Mouse (Mus musculus) forebrain, embryonic 12.5 days (tissue): ENCODE measurements around the gene Med23. TPM values are rescaled to one million over a fixed set of nuclear protein-coding genes. Genes with fewer than 3 reads are reported as not detected.

ENCODE experiments used
- ATAC-seq: fragments of 200-750 bp; cut with Nextera tagmentation; 2 replicates; pipeline ENCODE4 v1.8.0; 2017; ENCODE audit warnings: moderate TSS enrichment; ENCODE audit not compliant: low FRiP score
- H3K27ac ChIP-seq: fragments of 300-500 bp; sonication (generic); 2 replicates; pipeline ENCODE4 v1.5.1; 2016; ENCODE audit warnings: mild to moderate bottlenecking
- H3K27me3 ChIP-seq: fragments of 300-500 bp; sonication (generic); 2 replicates; pipeline ENCODE4 v1.6.1; 2016; ENCODE audit warnings: mild to moderate bottlenecking
- H3K36me3 ChIP-seq: fragments of 300-500 bp; sonication (generic); replicated peaks from 2 replicates; pipeline ENCODE4 v1.6.1; 2016; ENCODE audit warnings: mild to moderate bottlenecking
- H3K4me1 ChIP-seq: fragments of 300-500 bp; sonication (generic); 2 replicates; pipeline ENCODE4 v1.6.1; 2016
- H3K4me2 ChIP-seq: fragments of 300-500 bp; sonication (generic); 2 replicates; pipeline ENCODE4 v1.6.1; 2016; ENCODE audit warnings: mild to moderate bottlenecking, moderate library complexity
- H3K4me3 ChIP-seq: fragments of 300-500 bp; sonication (generic); replicated peaks from 2 replicates; pipeline ENCODE4 v1.5.1; 2016; ENCODE audit warnings: mild to moderate bottlenecking
- H3K9ac ChIP-seq: fragments of 300-500 bp; sonication (generic); 2 replicates; pipeline ENCODE4 v1.6.1; 2016; ENCODE audit warnings: mild to moderate bottlenecking
- H3K9me3 ChIP-seq: fragments of 300-500 bp; sonication (generic); 2 replicates; pipeline ENCODE4 v1.6.1; 2016
- WGBS: fragments of 180-500 bp; shearing (Covaris S2); methylation state at CpG from one replicate; pipeline ENCODE4 v1.1.7; 2016; 5-methylcytosine and 5-hydroxymethylcytosine counted together
- polyA plus RNA-seq: library from polyadenylated mRNA; unstranded; fragments of >200 nt; fragmentation: Nextera tagmentation; extraction: Ambion mirVana; gene quantifications from 2 replicates; pipeline ENCODE4 v1.2.1, GENCODE M21; 2016

Med23 gene
- polyA plus RNA-seq, 1 experiment from 2014 or later, result 36.8 TPM

DNA sequence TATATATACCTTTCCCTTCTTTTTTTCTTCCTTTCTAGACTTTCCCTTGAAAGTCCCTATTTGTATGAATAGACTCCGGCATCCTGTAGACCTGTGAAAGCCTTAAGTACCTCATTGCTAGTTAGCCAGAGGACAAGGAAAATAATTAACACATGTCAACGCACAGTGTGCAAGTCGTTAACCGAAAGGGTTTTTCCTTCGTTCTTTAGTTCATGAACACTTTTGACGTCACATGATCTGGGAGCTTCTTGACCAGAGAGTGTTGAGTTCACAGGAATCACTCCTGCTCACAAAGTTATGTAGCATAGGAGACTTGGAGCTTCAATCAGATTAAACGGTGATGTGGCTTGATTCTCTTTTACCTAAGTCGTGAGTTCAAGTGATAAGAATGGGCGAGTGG, 37.5 kb upstream of the Med23 start:
- Histone ChIP-seq H3K9ac (no peak overlapping the region), H3K36me3 (no peaks in the 10 kb centered on the region), H3K4me1 (peaks cover 23% of the 10 kb centered on the region), H3K9me3 (no peaks in the 10 kb centered on the region), H3K4me3 (no peak overlapping the region), H3K4me2 (no peak overlapping the region), H3K27me3 (no peaks in the 10 kb centered on the region), H3K27ac (no peak overlapping the region)
- ATAC-seq, result no peak
- 79% methylated on average over 9 of the region's 9 CpGs for WGBS

DNA sequence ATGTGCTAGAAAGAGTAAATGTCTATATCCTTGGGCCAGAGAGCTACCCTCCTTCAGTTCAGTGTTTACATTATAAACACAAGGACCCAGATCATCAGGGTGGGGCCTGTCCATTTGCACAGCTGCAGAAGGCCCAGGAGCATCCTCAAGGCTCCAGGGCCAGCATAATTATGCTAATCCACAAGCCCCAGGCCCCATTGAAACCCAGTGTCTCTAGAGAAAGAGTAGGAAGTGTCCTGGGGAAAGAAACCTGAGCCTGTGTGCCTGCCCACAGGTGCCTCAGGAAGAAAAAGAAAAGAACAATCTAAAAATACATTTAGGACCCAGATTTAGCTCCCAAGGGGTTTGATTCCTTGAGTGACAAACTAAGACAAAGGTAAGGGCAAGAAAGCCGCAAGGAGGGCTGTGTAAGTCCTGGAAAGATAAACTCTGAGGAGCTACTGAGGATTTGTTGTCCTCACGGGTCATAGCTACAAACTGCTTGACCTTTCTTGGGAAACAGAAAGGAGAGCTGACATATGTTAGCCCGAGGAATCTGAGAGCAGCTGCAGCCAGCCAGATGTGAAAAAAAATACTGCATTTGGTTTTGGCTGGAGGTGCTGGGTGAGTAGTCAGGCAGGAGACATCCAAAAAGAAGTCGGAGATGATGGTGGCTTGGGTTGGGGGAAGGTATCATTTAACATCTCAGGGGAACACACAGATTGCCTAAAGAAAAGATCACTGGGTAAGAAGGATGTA, 35.0 kb upstream of the Med23 start:
- Histone ChIP-seq H3K4me1 (peaks cover 23% of the 10 kb centered on the region), H3K36me3 (no peaks in the 10 kb centered on the region), H3K4me2 (peak overlapping the region; percentile 49), H3K4me3 (no peak overlapping the region), H3K9ac (no peak overlapping the region), H3K9me3 (no peaks in the 10 kb centered on the region), H3K27ac (no peak overlapping the region), H3K27me3 (no peaks in the 10 kb centered on the region)
- 1% methylated on average over 4 of the region's 4 CpGs for WGBS
- no peak for ATAC-seq

DNA sequence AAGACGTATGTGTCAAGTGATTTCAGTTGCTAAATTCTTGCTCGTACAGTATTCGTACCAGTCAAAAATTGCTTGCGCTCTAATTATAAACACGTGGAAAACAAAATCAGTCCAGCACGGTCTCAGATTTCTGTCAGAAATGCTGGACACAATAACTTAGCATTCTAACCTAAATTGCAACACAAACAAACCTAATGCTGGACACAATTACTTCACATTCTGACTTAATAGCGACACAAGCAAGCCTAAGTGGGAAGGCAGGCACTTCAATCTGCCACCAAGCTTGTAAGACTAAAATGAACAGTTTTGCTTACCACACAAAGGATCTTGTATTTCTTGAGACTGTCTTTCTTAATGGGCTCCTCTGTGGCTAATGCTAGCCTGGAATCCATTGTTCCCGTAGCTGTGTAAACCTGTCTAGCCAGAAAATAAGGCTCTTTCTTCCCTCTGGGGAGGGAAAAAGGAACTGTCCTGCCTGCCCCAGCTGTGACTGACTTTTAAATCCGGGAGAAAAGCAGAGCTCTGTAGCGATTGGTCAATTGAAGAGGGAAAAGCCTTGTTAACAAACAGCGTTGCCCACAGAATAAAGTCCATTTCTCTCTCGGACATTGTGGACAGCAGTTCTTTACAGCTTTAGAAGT, 34.0 kb upstream of the Med23 start:
- H3K4me2 ChIP-seq, result peak overlapping the region; percentile 49
- ATAC-seq, result peak; percentile 87
- H3K27me3 ChIP-seq, result no peaks in the 10 kb centered on the region
- H3K4me3 ChIP-seq, result peak overlapping the region; percentile 21
- H3K36me3 ChIP-seq, result no peaks in the 10 kb centered on the region
- H3K4me1 ChIP-seq, result peaks cover 23% of the 10 kb centered on the region
- 0 out of 2 replicates have a peak overlapping the region, but pooled peaks have one; percentile 17 for H3K9ac ChIP-seq
- WGBS, result 7% methylated on average over 12 of the region's 12 CpGs
- H3K9me3 ChIP-seq, result no peaks in the 10 kb centered on the region
- 0 out of 2 replicates have a peak overlapping the region, but pooled peaks have one; percentile 19 for H3K27ac ChIP-seq

DNA sequence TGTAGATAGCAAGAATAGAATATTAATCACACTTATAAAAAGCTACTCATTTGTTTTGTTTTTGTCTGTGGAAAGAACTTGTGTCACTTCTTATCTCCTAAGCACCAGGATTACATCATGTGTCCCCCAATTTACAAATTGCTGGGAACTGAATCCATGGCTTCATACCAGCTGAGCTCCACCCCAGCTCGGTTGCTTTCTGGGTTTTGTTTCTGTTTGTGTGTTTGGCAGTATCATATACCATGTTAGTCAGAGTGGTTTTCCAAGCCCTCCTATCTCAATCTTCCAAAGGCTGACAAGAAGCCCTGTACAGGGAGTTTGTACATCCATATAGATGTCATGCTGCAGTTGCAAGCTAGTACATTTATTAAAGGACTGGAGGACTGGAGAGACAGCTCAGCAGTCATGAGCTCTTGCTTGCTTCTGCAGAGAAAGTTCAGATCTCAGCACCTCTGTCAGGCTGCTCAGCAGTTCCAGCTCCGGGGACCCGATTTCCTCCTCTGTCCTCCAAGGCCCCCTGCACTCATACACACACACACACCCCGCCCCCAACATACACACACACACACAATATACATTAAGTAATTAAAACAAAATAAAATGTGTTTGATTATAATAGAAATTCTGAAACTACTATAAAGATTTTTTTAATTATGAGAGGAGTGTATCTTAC, 33.3 kb upstream of the Med23 start:
- peak overlapping the region; percentile 49 for H3K4me2 ChIP-seq

DNA sequence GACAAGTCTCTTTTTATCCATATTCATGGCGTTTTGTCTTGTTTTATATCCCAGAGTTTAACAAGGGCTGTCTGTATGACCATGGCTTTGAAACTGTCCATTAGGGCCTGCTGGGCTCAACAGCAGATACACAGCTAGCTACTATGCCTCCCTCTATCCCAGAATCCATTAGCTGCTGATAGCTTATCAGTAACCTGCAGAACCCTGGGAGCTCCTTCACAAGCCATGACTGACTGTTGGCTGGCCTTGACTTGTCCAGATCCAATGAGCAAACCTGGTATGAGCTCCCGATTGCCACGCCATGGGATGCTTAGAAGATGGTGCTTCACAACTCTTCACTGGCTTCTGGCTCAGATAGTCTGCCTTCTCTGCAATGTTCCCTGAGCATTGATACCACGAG, 29.0 kb upstream of the Med23 start:
- Histone ChIP-seq H3K4me2 (no peak overlapping the region), H3K27me3 (no peaks in the 10 kb centered on the region), H3K4me3 (no peak overlapping the region), H3K36me3 (no peaks in the 10 kb centered on the region), H3K4me1 (peaks cover 10% of the 10 kb centered on the region), H3K9me3 (no peaks in the 10 kb centered on the region), H3K9ac (no peak overlapping the region), H3K27ac (no peak overlapping the region)
- ATAC-seq, result no peak
- 95% methylated on average over 4 of the region's 4 CpGs for WGBS

More for the DNA sequence above, 33.3 kb upstream of the Med23 start:
- H3K4me1 ChIP-seq, result peaks cover 23% of the 10 kb centered on the region
- peak; percentile 47; the same call in 1 of the 2 replicates for ATAC-seq
- H3K27ac ChIP-seq, result no peak overlapping the region
- H3K9me3 ChIP-seq, result no peaks in the 10 kb centered on the region
- WGBS, result 52% methylated on average over 4 of the region's 4 CpGs
- peak overlapping the region; percentile 21; the same call in 1 of the 2 replicates for H3K4me3 ChIP-seq
- H3K27me3 ChIP-seq, result no peaks in the 10 kb centered on the region
- no peaks in the 10 kb centered on the region for H3K36me3 ChIP-seq
- no peak overlapping the region for H3K9ac ChIP-seq

DNA sequence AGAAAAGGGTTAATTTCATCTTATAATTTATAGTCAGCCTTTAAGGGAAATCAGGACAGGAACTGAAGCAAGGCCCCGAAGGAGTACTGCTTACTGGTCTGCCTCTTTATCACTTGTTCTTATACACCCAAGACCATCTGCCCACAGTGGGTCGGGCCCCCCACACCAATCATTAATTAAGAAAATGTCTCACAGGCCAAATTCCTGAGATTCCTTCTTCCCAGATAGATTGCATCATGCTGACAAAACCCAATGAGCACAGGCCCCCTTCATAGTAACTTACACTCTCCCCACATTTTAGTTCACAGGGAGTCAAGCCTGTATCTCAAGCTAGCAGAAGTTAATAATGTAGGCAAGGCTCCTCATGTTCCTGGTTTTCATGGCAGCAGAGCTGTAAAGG, 27.8 kb upstream of the Med23 start:
- H3K9me3 ChIP-seq, result no peaks in the 10 kb centered on the region

DNA sequence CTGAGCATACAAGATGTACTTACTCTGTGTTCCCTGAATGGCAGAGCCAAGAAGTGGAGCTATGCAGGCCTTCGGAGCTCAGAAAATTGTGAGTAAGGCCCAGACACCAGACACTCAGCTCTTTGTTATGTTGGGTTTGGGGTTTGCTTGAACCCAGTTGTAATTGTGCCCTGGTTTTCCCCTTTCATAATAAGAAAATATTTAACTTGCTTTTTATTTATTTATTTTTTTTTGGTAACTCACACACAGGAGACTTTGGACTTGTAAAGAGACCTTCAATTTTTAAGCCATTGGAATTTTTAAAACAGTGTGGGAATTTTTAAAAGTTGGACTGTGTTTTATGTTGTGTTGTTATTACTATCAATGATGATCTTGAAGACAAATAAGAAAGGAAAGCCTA, 27.1 kb upstream of the Med23 start, which contains the start of gene Enpp3:
Gene Enpp3 (minus strand): TSS at position 148 of the 400 bp plus-strand sequence.
- Histone ChIP-seq H3K27me3 (no peaks in the 10 kb centered on the region), H3K36me3 (no peaks in the 10 kb centered on the region), H3K4me3 (no peak within 1 kb of the TSS), H3K9ac (no peak within 1 kb of the TSS), H3K4me2 (no peak within 1 kb of the TSS), H3K27ac (no peak within 1 kb of the TSS), H3K4me1 (no peaks in the 10 kb centered on the region), H3K9me3 (no peaks in the 10 kb centered on the region)
- ATAC-seq, result no peak
- 89% methylated on average over 1 of the region's 1 CpGs for WGBS

More for the DNA sequence above, 27.8 kb upstream of the Med23 start:
- no peak for ATAC-seq
- Histone ChIP-seq H3K27ac (no peak overlapping the region), H3K4me1 (no peaks in the 10 kb centered on the region), H3K9ac (no peak overlapping the region), H3K27me3 (no peaks in the 10 kb centered on the region), H3K4me3 (no peak overlapping the region), H3K4me2 (no peak overlapping the region), H3K36me3 (no peaks in the 10 kb centered on the region)
- WGBS, result 64% methylated on average over 2 of the region's 2 CpGs

DNA sequence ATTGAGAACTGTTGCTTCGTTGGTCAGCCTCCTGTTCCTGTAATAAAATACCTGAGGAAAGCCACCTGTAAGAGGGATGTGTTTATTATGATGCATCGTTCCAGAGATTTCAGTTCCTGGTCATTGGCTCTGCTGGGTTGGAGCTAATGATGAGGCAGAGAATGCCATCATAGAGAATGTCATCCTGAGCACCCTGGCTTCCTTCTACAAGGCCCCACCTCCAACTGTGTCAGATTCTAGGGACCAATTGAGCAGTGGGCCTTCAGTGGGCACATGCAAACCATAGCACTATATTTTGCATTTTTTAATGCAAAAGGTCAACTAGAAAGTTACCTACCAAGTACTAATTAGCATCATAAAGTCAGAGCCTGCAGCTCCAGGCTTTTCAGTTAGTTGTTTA, 6.6 kb upstream of the Med23 start:
- H3K9ac ChIP-seq, result no peak overlapping the region
- H3K27me3 ChIP-seq, result no peaks in the 10 kb centered on the region
- no peaks in the 10 kb centered on the region for H3K4me1 ChIP-seq
- H3K4me3 ChIP-seq, result no peak overlapping the region
- H3K27ac ChIP-seq, result no peak overlapping the region
- H3K4me2 ChIP-seq, result no peak overlapping the region
- H3K36me3 ChIP-seq, result no peaks in the 10 kb centered on the region
- ATAC-seq, result no peak
- WGBS, result 84% methylated on average over 2 of the region's 2 CpGs
- H3K9me3 ChIP-seq, result no peaks in the 10 kb centered on the region

DNA sequence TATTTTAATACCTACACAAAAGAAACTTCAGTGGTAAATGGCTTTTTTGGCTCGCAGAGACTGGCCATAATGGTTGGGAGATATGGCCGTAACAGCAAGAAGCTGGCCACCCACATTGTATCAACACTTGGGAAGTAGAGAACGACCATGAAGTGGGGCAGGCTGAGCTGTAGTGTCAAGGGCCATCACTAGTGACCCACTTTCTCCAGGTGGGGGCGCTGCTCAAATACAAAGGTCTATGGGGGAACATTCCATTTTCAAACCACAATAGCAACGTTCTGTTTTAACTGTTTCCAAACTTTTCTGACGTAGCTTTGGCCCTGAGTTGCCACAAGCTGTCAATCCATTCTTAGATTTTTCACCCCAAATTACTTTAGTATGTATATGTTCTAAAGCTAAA, 5.4 kb upstream of the Med23 start:
- WGBS, result 72% methylated on average over 6 of the region's 6 CpGs
- no peak for ATAC-seq
- H3K9me3 ChIP-seq, result no peaks in the 10 kb centered on the region

DNA sequence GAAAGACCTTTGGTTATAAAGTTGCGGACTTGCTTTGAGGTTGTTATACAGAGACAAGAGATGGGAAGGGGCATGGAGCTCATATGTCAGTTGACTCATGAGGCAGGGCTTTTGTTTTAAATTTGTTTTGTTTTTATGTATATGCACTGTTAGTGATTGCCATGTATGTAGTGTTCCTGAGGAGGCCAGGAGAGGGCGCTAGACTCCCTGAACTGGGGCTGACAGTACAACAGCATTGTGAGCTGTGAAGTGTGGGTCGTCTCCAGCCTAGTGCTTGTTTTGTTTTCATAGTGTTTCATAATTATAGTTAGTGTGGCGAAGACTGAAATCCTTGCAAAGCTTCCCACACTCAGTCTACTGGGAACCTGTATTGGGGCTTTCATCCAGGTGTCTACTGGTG, 3.8 kb downstream of the Med23 start:
- ATAC-seq, result no peak
- Histone ChIP-seq H3K9me3 (no peaks in the 10 kb centered on the region), H3K27ac (no peak overlapping the region), H3K4me3 (no peak overlapping the region), H3K9ac (no peak overlapping the region), H3K36me3 (peaks cover 64% of the 10 kb centered on the region), H3K4me2 (no peak overlapping the region), H3K4me1 (peaks cover 4% of the 10 kb centered on the region; the same call in 1 of the 2 replicates), H3K27me3 (no peaks in the 10 kb centered on the region)
- 83% methylated on average over 4 of the region's 4 CpGs for WGBS

More for the DNA sequence above, 5.4 kb upstream of the Med23 start:
- no peaks in the 10 kb centered on the region for H3K36me3 ChIP-seq
- H3K4me1 ChIP-seq, result no peaks in the 10 kb centered on the region
- no peak overlapping the region for H3K27ac ChIP-seq
- H3K27me3 ChIP-seq, result no peaks in the 10 kb centered on the region
- no peak overlapping the region for H3K4me3 ChIP-seq
- H3K9ac ChIP-seq, result no peak overlapping the region
- no peak overlapping the region for H3K4me2 ChIP-seq

DNA sequence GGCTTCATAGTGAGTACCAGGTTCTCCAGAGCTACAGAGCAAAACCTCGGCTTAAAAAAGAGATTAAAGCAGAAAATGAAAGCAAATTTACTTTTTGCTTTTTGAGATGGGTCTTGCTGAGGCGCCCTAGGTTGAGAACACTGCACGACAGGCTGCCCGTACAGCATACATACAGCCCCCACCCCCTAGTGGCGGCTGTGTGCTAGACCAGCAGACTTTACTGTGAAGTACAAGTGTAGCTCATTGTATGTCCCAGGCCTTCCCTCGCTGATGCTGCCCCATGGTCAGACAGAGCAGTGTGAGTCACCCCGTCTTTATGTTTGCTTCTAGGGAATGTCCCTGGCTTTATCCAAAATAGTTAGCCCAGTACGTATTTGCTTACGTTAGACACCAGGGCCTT, 16.2 kb downstream of the Med23 start:
- H3K36me3 ChIP-seq, result peaks cover 87% of the 10 kb centered on the region
- H3K4me1 ChIP-seq, result no peaks in the 10 kb centered on the region
- no peaks in the 10 kb centered on the region for H3K27me3 ChIP-seq
- H3K9ac ChIP-seq, result no peak overlapping the region
- no peak overlapping the region for H3K4me2 ChIP-seq
- no peak overlapping the region for H3K4me3 ChIP-seq
- H3K9me3 ChIP-seq, result no peaks in the 10 kb centered on the region
- H3K27ac ChIP-seq, result no peak overlapping the region
- WGBS, result 82% methylated on average over 9 of the region's 9 CpGs
- no peak for ATAC-seq

DNA sequence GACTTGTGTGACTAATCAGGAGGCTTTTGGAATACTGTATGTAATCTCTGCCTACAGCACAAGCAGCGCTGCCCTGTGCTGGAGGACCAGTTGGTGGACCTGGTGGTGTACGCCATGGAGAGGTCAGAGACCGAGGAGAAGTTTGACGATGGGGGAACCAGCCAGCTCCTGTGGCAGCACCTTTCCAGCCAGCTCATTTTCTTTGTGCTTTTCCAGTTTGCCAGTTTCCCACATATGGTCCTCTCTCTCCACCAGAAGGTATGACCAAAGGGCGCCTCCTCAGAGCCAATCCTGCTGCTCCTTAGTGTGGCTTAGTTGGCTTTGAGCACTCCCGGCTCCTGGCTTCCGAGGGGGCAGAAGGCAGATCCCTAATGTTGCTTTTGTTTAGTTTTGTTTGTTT, 18.6 kb downstream of the Med23 start:
- peaks cover 80% of the 10 kb centered on the region for H3K36me3 ChIP-seq
- H3K9me3 ChIP-seq, result no peaks in the 10 kb centered on the region
- no peak overlapping the region for H3K27ac ChIP-seq
- H3K4me2 ChIP-seq, result no peak overlapping the region
- no peaks in the 10 kb centered on the region for H3K4me1 ChIP-seq
- no peak for ATAC-seq
- WGBS, result 98% methylated on average over 7 of the region's 7 CpGs
- H3K27me3 ChIP-seq, result no peaks in the 10 kb centered on the region
- H3K4me3 ChIP-seq, result no peak overlapping the region
- no peak overlapping the region for H3K9ac ChIP-seq
